Mouse (Mus musculus): ENCODE measurements around the gene Tfr2. TPM values are rescaled to one million over a fixed set of nuclear protein-coding genes. Genes with fewer than 3 reads are reported as not detected.

Tfr2 gene
- polyA plus RNA-seq, 1 experiment from 2014 or later: 2.2 TPM

DNA sequence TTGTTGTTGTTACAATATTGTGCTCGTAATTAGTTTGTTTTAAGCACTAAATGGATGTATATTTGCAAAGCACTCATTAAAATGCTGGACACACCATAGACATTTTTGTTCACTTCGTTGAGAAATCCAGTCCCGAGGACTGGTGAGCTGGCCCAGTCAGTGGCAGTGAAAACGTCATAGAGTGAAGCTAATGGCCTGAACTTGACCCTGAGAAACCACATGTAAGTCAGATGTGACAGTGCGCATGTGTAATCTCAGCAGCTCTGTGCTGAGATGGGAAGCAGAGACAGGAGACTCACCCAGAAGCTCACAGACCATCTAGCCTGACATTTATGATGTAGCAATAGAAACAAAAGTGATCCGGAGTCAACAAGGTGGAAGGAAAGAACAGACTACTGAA lies 24.7 kb upstream of the Tfr2 start:
- no peak overlapping the region for H3K27ac ChIP-seq (replicated peaks)
- no peaks in the 10 kb centered on the region for H3K9me3 ChIP-seq
- H3K27me3 ChIP-seq (replicated peaks; ENCODE audit: low read depth, poor library complexity, severe bottlenecking): no peaks in the 10 kb centered on the region
- WGBS: 74% methylated on average over 6 of the region's 6 CpGs
- H3K36me3 ChIP-seq (replicated peaks): no peaks in the 10 kb centered on the region
- H3K4me1 ChIP-seq: no peaks in the 10 kb centered on the region
- H3K4me3 ChIP-seq: no peak overlapping the region
- DNase-seq (ENCODE audit: low spot score): no peak

DNA sequence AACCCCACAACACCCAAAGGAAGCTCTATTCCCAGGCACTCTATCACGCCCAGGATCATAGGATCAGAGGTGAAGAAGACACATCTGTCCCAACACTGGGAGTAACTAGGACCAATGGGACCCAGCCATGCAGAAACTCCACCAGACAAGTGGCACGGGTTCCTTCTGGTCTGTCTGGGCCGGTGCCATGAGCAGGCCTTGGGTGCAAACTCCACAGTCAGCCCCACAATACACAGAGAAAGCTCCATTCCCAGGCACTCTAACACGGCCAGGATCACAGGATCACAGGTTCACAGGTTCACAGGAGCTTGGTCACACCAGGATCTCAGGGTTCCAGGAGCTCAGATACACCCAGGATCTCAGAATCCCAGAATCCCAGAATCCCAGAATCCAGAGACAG lies 24.0 kb upstream of the Tfr2 start:
- WGBS: 78% methylated on average over 4 of the region's 4 CpGs
- no peak overlapping the region for H3K27ac ChIP-seq (replicated peaks)
- no peaks in the 10 kb centered on the region for H3K4me1 ChIP-seq
- no peaks in the 10 kb centered on the region for H3K27me3 ChIP-seq (replicated peaks; ENCODE audit: low read depth, poor library complexity, severe bottlenecking)
- no peak overlapping the region for H3K4me3 ChIP-seq
- no peaks in the 10 kb centered on the region for H3K9me3 ChIP-seq
- H3K36me3 ChIP-seq (replicated peaks): no peaks in the 10 kb centered on the region
- no peak for DNase-seq (ENCODE audit: low spot score)

DNA sequence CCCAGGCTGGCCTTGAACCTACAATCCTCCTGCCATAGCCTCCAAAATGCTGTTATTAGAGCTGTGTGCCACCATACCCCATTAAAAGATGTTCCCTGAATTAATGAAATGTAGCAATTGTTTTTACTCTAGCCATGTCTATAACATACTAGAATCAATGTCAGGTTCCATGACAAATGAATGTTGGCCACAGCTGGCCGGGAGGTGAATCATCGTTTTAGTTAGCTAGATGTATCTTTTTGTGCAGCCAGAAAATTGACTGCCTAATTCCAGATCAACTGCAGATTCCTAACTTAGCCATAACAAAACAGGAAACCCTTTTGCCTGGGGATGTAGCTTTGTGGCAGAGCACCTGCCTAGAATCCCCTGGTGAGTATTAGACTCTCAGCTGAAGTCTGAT lies 19.8 kb upstream of the Tfr2 start:
- DNase-seq (ENCODE audit: low spot score): no peak
- Histone ChIP-seq H3K4me3 (no peak overlapping the region), H3K4me1 (peaks cover 9% of the 10 kb centered on the region; the same call in 1 of the 2 replicates), H3K27ac (replicated peaks) (no peak overlapping the region), H3K27me3 (replicated peaks; ENCODE audit: low read depth, poor library complexity, severe bottlenecking) (peaks cover 14% of the 10 kb centered on the region), H3K9me3 (no peaks in the 10 kb centered on the region), H3K36me3 (replicated peaks) (no peaks in the 10 kb centered on the region)
- 89% methylated on average over 2 of the region's 2 CpGs for WGBS

DNA sequence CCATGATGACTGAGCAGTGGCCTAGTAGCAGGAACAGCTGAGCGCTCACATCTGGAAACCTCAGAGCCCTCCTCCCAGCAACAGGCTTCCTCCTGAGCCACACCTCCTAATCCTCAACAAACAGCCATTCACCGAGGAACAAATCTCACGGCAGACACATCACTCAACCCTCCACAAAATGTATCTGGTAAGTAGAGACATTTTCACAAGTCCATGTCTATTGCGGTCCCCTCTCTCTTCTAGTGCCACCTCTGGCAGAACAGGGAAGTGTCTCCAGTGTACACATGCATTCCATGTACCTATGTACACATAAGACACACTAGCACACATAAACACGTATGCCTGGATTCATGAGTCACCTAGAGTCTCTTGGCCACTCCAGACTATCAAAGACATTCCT lies 18.5 kb upstream of the Tfr2 start:
- Histone ChIP-seq H3K9me3 (no peaks in the 10 kb centered on the region), H3K36me3 (replicated peaks) (no peaks in the 10 kb centered on the region), H3K4me3 (no peak overlapping the region), H3K27me3 (replicated peaks; ENCODE audit: low read depth, poor library complexity, severe bottlenecking) (peaks cover 16% of the 10 kb centered on the region), H3K27ac (replicated peaks) (no peak overlapping the region), H3K4me1 (peaks cover 9% of the 10 kb centered on the region; the same call in 1 of the 2 replicates)
- no peak for DNase-seq (ENCODE audit: low spot score)
- 79% methylated on average over 5 of the region's 5 CpGs for WGBS

DNA sequence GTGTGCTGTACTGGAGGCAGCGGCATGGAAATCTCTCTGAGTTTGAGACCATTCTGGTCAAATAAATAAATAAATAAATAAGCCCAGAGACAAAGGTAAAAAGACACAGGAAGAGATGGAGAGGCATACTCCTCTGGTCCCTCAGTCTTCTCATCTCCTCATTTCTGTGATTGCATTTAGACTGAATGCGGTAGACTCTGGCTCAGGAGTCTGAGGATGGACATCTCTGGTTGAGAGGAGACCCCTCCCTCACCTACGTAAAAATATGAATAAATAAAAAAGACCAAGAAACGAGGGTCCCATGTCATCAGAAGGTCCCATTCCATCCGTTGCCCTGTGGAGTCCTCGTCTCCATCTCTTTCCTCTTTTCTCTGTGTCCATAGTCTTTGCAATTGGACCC lies 16.6 kb upstream of the Tfr2 start:
- Histone ChIP-seq H3K9me3 (no peaks in the 10 kb centered on the region), H3K27me3 (replicated peaks; ENCODE audit: low read depth, poor library complexity, severe bottlenecking) (peaks cover 16% of the 10 kb centered on the region), H3K27ac (replicated peaks) (no peak overlapping the region), H3K36me3 (replicated peaks) (no peaks in the 10 kb centered on the region), H3K4me3 (peak overlapping the region; percentile 49), H3K4me1 (peaks cover 9% of the 10 kb centered on the region; the same call in 1 of the 2 replicates)
- 29% methylated on average over 6 of the region's 6 CpGs for WGBS
- no peak for DNase-seq (ENCODE audit: low spot score)

DNA sequence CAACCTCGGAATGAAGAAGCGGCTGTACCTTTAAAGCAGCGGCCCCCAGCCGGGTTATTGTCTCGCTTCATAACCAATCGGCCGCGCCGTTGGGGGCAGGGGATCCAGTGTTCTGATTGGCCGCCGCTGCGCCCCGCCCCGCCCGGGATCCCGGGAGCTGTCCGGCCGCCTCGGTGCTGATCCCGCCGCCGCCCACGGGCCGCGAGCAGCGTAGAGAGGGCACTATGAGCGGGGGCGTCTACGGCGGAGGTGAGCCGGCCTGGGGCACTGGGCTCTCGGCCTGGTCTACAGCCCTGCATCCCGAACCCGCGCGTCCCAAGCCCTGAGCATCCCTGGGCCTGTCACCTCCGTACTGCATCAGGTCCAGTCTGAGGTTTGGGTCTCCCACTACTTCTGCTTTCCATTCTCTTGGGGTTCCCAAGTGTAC lies 16.2 kb upstream of the Tfr2 start, which contains the start of gene Actl6b:
Actl6b (plus strand) TSS at position 107 of the 427 bp plus-strand sequence.
- H3K27ac ChIP-seq (replicated peaks): no peak within 1 kb of the TSS
- WGBS: 1% methylated on average over 37 of the region's 37 CpGs
- peak within 1 kb of the TSS; percentile 49 for H3K4me3 ChIP-seq
- H3K36me3 ChIP-seq (replicated peaks): no peaks in the 10 kb centered on the region
- peaks cover 17% of the 10 kb centered on the region for H3K27me3 ChIP-seq (replicated peaks; ENCODE audit: low read depth, poor library complexity, severe bottlenecking)
- H3K9me3 ChIP-seq: no peaks in the 10 kb centered on the region
- H3K4me1 ChIP-seq: peaks cover 9% of the 10 kb centered on the region; the same call in 1 of the 2 replicates
- peak; percentile 91 for DNase-seq (ENCODE audit: low spot score)

DNA sequence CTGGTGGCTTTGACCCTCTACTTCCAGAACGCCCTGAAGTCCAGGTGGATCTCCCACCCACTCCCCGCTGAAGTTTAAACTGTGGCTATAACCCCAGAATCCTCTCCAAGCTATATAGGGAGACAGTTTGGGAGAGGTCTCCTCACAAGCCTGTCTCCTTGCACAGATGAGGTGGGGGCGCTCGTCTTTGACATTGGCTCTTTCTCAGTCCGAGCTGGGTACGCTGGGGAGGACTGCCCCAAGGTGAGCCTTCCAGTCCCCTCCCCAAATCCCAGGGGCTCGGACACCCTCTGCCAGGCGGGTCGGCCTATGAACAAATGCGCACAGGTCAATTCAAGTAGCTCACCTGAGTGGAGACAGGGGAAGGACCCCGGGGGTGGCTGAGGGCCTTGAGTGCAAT lies 15.7 kb upstream of the Tfr2 start:
- Histone ChIP-seq H3K27me3 (replicated peaks; ENCODE audit: low read depth, poor library complexity, severe bottlenecking) (peaks cover 20% of the 10 kb centered on the region), H3K36me3 (replicated peaks) (no peaks in the 10 kb centered on the region), H3K9me3 (no peaks in the 10 kb centered on the region), H3K4me3 (peak overlapping the region; percentile 49), H3K27ac (replicated peaks) (no peak overlapping the region), H3K4me1 (peaks cover 9% of the 10 kb centered on the region; the same call in 1 of the 2 replicates)
- DNase-seq (ENCODE audit: low spot score): no peak
- WGBS: 48% methylated on average over 11 of the region's 11 CpGs

DNA sequence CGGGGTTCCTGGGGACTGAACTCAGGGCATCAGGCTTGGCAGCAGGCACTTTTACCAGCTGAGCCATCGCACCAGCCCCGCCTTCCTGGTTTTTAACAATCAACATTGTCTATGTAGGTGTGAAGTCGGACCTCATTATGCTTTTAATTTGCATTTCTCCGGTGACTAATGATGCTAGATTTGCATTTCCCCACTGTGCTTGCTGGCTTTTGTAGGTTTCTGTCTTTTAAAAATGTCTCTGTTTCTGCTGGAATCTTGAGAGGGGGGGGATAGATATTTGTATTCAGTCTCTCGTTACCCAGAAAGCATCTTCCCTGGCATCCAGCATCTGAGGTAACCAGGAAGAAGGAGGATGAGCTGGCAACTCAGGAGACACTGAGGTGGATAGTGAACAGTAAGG lies 8.1 kb upstream of the Tfr2 start:
- DNase-seq (ENCODE audit: low spot score): no peak
- no peak overlapping the region for H3K27ac ChIP-seq (replicated peaks)
- no peaks in the 10 kb centered on the region for H3K4me1 ChIP-seq
- H3K36me3 ChIP-seq (replicated peaks): no peaks in the 10 kb centered on the region
- no peaks in the 10 kb centered on the region for H3K9me3 ChIP-seq
- H3K27me3 ChIP-seq (replicated peaks; ENCODE audit: low read depth, poor library complexity, severe bottlenecking): 0 out of 2 replicates have a peak, but pooled peaks cover 3% of the 10 kb centered on the region
- H3K4me3 ChIP-seq: no peak overlapping the region
- 71% methylated on average over 6 of the region's 6 CpGs for WGBS

DNA sequence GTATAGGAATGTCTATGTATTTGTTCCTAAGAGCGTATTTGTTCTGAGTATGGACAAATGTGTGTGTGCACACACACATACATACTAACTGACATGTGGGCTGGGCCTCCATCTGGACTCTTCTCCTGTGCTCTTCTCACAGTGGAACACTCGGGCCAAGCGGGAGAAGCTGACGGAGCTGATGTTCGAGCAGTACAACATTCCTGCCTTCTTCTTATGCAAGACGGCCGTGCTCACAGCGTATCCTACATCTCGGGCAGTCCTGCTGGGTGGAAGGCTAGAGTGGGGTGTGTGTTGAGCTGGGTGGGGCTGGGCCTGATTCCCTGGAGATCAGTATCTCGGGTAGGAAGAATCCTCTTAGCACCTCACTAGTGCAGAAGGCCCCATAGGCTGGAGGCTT lies 6.7 kb upstream of the Tfr2 start:
- no peak for DNase-seq (ENCODE audit: low spot score)
- Histone ChIP-seq H3K27ac (replicated peaks) (no peak overlapping the region), H3K4me1 (no peaks in the 10 kb centered on the region), H3K27me3 (replicated peaks; ENCODE audit: low read depth, poor library complexity, severe bottlenecking) (peaks cover 3% of the 10 kb centered on the region; the same call in 1 of the 2 replicates), H3K9me3 (no peaks in the 10 kb centered on the region), H3K36me3 (replicated peaks) (no peaks in the 10 kb centered on the region), H3K4me3 (no peak overlapping the region)
- 71% methylated on average over 10 of the region's 10 CpGs for WGBS

DNA sequence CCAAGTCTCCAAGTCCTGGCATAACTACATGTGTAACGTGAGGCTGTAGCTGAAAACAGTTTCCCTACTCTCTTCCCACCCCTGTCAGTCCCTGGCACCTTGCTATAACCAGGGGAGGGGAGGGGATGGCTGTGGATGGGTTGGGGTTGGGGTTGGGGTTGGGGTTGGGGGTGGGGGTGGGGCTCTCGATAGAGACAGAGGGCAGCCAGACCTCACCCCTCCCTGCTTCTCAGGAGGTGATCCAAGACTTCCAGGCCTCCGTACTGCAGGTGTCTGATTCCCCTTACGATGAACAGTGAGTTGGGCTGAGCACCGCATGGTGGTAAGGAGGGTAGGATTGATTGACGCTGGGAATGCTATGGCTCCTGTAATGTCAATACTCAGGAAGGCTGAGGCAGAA lies 3.9 kb upstream of the Tfr2 start:
- H3K27ac ChIP-seq (replicated peaks): no peak overlapping the region
- peaks cover 9% of the 10 kb centered on the region; the same call in 1 of the 2 replicates for H3K27me3 ChIP-seq (replicated peaks; ENCODE audit: low read depth, poor library complexity, severe bottlenecking)
- H3K9me3 ChIP-seq: no peaks in the 10 kb centered on the region
- H3K4me3 ChIP-seq: no peak overlapping the region
- H3K4me1 ChIP-seq: peaks cover 10% of the 10 kb centered on the region; the same call in 1 of the 2 replicates
- H3K36me3 ChIP-seq (replicated peaks): no peaks in the 10 kb centered on the region
- 75% methylated on average over 6 of the region's 6 CpGs for WGBS
- DNase-seq (ENCODE audit: low spot score): no peak

DNA sequence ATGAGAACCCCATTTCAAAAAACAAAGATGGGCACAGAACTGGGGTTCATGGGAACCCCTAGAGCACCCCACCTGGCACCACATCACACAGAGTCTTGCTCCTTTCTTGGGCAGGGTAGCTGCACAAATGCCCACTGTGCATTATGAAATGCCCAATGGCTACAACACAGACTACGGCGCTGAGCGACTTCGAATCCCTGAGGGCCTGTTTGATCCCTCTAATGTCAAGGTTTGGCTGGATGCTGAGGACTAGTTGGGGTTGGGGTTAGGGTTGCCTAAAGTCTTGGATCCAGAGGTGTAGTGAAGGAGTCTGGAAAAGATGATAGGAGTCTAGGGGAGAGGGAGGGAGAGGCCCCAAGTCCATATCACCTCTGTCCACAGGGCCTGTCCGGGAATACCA lies 3.2 kb upstream of the Tfr2 start:
- H3K9me3 ChIP-seq: no peaks in the 10 kb centered on the region
- H3K4me1 ChIP-seq: peaks cover 10% of the 10 kb centered on the region; the same call in 1 of the 2 replicates
- DNase-seq (ENCODE audit: low spot score): no peak
- no peaks in the 10 kb centered on the region for H3K36me3 ChIP-seq (replicated peaks)
- H3K4me3 ChIP-seq: no peak overlapping the region
- peaks cover 9% of the 10 kb centered on the region; the same call in 1 of the 2 replicates for H3K27me3 ChIP-seq (replicated peaks; ENCODE audit: low read depth, poor library complexity, severe bottlenecking)
- WGBS: 92% methylated on average over 5 of the region's 5 CpGs
- no peak overlapping the region for H3K27ac ChIP-seq (replicated peaks)

DNA sequence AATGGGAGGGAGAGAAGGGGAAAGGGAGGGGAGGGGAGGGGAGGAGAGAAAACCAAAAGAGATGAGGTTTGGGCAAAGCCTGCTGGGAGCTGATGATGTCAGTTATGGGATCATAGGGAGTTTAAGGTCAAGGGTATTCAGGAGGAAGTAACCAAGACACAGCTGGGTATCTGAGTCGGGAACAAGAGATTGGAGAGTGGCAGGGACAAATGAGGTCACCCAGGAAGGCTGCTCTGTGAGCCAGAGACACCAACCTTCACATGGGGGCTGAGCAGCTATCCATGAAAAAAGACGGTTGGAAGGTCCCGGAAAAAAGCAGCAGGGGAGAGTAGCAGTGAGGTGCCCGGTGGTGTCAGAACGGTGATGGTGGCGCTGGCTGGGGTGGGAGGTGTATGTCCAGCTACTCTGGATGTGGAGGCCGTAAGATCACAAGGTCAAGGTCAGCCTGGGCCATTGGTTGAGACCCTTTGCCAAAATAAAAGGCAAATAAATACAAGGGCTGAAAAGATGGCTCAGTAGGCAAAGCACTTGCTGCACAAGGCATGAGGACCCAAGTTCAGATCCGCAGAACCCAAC lies 1.3 kb upstream of the Tfr2 start:
- H3K4me3 ChIP-seq: no peak overlapping the region
- no peaks in the 10 kb centered on the region for H3K36me3 ChIP-seq (replicated peaks)
- H3K9me3 ChIP-seq: no peaks in the 10 kb centered on the region
- 84% methylated on average over 8 of the region's 8 CpGs for WGBS
- H3K27me3 ChIP-seq (replicated peaks; ENCODE audit: low read depth, poor library complexity, severe bottlenecking): peaks cover 18% of the 10 kb centered on the region
- H3K4me1 ChIP-seq: peaks cover 10% of the 10 kb centered on the region; the same call in 1 of the 2 replicates
- H3K27ac ChIP-seq (replicated peaks): no peak overlapping the region
- DNase-seq (ENCODE audit: low spot score): no peak

DNA sequence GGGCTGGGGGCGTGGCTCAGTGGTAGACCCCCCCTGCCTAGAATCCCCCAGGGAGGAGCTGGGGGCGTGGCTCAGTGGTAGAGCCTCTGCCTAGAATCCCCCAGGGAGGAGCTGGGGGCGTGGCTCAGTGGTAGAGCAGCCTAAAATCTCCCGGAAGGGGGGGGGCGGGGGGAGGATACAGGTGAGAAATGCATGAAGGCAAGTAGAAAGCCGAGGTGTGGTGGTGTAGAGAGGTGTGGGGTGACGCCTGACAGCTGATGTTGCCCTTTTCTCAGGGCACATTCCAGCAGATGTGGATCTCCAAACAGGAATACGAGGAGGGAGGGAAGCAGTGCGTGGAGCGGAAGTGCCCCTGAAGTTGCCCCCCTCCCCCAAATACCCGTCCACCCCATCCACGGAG lies 609 bp upstream of the Tfr2 start:
- H3K36me3 ChIP-seq (replicated peaks): no peaks in the 10 kb centered on the region
- no peak overlapping the region for H3K4me3 ChIP-seq
- WGBS: 74% methylated on average over 12 of the region's 12 CpGs
- no peak overlapping the region for H3K27ac ChIP-seq (replicated peaks)
- no peak for DNase-seq (ENCODE audit: low spot score)
- H3K27me3 ChIP-seq (replicated peaks; ENCODE audit: low read depth, poor library complexity, severe bottlenecking): peaks cover 25% of the 10 kb centered on the region
- H3K4me1 ChIP-seq: peaks cover 10% of the 10 kb centered on the region; the same call in 1 of the 2 replicates
- H3K9me3 ChIP-seq: no peaks in the 10 kb centered on the region

All from embryonic facial prominence, embryonic 10.5 days (tissue).